Mouse (Mus musculus): ENCODE data around the gene AI467606.

The AI467606 gene

GRCm38 (mm10) chr7:127096456-127096855 is 5.3 kb downstream of the AI467606 start:
- no peak for DNase-seq

DNA sequence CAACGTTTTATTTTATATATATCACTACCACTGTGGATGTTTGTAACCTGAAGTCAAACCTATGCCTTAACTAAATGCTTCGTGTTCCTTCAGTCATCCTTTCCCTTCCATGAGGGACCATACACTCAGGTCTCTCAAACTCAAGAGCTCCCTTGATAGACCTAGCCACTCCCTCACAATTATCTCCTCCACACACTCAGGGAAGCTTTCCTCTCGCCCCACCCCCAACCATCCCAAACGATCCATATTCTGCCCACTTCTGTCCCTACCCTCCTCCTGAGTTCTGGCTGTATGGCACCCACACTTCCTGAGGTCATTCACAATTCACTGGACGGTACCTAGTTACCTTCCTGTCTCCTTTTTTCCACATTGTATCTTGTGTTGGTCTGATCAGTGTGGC is 7.4 kb downstream of the AI467606 start:
- DNase-seq = no peak

- DNase-seq = no peak
Measured at GRCm38 (mm10) chr7:127098950-127099349, 7.8 kb downstream of the AI467606 start.

DNA sequence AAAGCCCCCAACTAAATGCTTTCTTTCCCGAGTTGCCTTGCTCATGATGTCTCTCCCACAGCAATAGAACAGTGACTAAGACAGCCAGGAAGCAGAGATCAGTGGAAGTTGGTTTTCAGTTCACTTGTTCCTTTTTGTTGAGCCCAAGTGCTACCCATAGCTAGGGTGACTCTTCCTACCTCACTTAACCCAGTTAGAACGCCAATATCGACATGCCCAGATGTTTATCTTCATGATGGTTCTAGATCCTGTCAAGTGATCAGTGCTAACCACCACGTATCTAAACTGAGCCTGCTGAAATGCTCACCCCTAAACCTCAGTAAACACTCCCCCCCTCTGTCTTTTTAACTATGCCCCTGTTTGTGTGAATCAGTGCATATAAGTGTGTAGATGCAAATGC is 8.4 kb downstream of the AI467606 start:
- no peak for DNase-seq

DNA sequence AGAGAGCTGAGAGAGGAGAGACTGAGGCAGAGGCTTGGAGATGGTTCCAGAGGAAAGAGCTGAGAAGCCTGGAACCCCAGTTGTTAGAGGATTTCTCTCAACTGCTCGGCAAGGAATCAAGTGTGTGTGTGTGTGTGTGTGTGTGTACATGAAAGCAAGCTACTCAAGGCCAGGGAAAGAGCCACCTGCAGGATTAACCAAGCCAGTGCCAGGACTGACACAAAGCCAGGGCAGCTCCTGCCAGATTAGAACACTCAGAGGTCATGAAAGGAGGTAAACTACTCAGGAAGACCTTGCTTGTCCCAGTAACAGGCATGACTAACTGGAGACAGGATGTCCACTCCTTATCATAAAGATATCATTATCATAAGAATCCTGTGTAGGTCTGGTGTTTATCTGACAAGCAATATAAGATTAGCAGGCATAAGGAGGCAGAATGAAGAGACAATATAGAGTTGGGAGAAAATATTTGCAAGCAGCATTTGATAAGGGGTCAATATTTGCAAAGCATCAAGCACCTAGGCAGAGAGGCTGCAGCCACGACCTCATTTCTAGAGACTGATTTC is 10.4 kb downstream of the AI467606 start:
- no peak for DNase-seq

- DNase-seq = no peak
Measured at GRCm38 (mm10) chr7:127102148-127102547, 11.0 kb downstream of the AI467606 start.

DNA sequence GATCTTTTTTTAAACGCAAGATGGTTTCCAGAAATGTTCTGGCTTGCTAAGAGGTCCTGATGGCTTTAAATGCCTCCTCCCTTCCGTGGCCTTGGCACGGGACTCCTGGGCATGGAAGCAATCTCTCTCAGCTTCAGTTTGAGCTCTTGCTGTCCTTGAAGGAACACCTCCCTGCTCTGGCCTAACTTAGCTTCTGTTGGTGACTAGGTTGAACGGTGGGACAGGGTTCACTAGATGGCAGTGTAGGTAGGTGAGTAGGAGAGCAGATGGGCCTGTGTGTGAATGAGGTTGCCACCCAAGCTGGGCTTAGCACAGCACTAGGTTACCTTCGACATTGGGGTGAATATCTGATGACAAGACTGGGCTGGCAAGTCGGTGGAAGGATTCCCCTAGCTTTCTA is 12.8 kb downstream of the AI467606 start:
- no peak for DNase-seq

GRCm38 (mm10) chr7:127104560-127105332 is 13.6 kb downstream of the AI467606 start:
- peak; percentile 74 for DNase-seq

DNA sequence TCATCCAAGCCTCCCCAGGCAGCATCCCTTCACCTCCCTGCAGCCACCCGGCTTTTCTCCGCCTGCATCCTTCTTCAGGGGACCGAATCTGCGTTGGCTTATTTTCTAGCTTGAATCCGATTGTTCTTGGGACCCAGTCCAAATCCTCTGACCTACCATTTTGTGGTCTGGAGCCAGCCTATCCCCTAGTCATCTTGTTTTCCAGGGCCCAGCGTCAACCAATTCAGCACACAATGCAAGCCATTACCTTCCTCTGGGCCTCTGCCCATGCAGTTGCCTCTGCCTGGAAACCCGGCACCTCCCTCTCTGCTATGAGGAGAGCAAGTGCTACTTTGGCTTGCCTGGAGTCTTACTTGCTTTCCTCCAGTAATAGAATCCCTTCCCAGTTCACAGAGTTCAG is 14.4 kb downstream of the AI467606 start:
- no peak for DNase-seq

DNA sequence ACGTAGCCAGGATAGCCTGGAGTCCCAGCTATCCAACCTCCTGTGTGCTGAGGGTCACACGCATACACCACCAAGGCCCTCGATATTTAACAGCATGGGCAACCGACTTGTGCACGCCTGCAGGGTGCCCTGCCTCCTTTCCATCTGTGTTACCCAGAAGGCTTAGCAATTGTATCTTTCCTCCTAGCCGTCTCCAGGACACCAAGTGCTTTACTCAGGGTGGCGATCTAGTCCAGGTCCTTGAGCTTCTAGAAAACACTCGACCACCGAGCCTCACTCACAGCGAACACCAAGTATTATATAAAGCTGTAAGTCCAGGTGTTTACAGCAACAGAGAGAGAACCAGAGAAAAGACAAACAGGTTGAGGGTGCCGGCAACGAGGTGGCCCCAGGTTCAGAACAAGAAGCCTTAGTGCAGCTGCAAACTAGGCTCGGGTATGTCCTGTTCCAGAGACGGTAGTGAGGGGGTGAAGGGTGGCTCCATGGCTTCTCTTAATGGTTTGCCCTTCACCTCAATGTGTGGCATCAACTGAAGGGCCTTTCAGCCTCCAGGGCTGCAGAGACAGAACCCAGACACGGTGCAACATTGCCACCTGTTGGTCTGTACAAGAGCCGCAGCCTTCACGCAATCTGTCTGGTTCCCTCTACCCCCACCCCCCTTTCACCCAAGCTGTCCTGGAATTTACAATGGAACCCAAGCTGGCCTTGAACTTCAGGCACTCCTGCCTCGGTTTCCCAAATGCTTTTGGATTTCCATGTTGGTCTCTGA is 19.3 kb downstream of the AI467606 start:
- peak; percentile 64 for DNase-seq

- no peak for DNase-seq
Measured at GRCm38 (mm10) chr7:127111461-127111860, 20.3 kb downstream of the AI467606 start.

- DNase-seq = no peak
Measured at GRCm38 (mm10) chr7:127112251-127112841, 21.2 kb downstream of the AI467606 start.

- DNase-seq = no peak
Measured at GRCm38 (mm10) chr7:127112921-127113597, 21.9 kb downstream of the AI467606 start.

- no peak for DNase-seq
Measured at GRCm38 (mm10) chr7:127113614-127114259, 22.6 kb downstream of the AI467606 start.

GRCm38 (mm10) chr7:127114920-127115319 is 23.8 kb downstream of the AI467606 start:
- DNase-seq = no peak

DNA sequence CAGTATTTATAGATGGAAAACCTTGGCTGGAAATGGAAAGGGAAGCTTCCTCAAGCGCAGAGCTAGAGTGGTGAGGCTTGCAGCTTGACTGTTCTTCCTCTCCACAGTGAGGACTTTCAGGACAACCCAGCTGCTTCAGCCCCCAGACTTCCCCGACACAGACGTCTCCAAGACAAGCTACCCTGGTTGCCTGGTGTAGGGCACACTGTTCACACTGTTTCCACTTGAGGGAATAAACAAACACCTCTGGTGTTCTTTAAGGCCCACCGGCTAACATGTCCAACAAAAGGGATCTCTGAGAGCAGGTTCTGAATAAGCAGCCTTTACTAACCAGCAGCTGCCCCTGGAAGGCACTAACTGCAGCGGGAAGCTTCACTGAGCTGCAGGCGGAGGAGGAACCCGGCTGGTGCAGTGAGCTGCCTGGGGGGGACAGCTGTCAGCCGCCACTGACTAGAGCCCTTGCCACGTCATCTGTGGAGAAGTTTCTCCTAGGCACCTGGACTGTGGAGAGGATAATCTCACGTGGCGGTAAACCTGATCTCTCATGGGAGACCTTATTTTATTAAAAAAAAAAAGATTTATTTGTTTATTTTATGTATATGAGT is 25.3 kb downstream of the AI467606 start:
- no peak for DNase-seq

- no peak for DNase-seq
Measured at GRCm38 (mm10) chr7:127117948-127118347, 26.8 kb downstream of the AI467606 start.

- no peak for DNase-seq
Measured at GRCm38 (mm10) chr7:127118671-127119445, 27.7 kb downstream of the AI467606 start.

GRCm38 (mm10) chr7:127121061-127121910 is 30.1 kb downstream of the AI467606 start:
- no peak for DNase-seq

- DNase-seq = no peak
Measured at GRCm38 (mm10) chr7:127121911-127122270, 30.7 kb downstream of the AI467606 start, which contains the start of gene Qprt. Gene Qprt (minus strand): TSS chr7:127122226.
